Mouse (Mus musculus): ENCODE results near the gene Mapk1ip1l. TPM values are rescaled to one million over a fixed set of nuclear protein-coding genes. Genes with fewer than 3 reads are reported as not detected.

Mapk1ip1l gene
- polyA plus RNA-seq, 1 experiment: 42.8 TPM

GRCm38 (mm10) chr14:47294136-47294535 lies 3.9 kb upstream of the Mapk1ip1l start:
- no peak for TF ChIP-seq MYOD1 (IDR thresholded peaks at IDR 0.05; ENCODE audit: control insufficient read depth, insufficient read length, low read depth)
- TF ChIP-seq CTCF (IDR thresholded peaks at IDR 0.05; ENCODE audit: control insufficient read depth, insufficient read depth, insufficient read length): no peak
- no peak for TF ChIP-seq MYOG (IDR thresholded peaks at IDR 0.05; ENCODE audit: control insufficient read depth, extremely low read depth, insufficient read length)
- no peak for TF ChIP-seq MAX (IDR thresholded peaks at IDR 0.05)
- no peak for TF ChIP-seq CEBPB (IDR thresholded peaks at IDR 0.05; ENCODE audit: low read depth)
- TF ChIP-seq FOSL1 (IDR thresholded peaks at IDR 0.05; ENCODE audit: insufficient read depth, low read length, poor library complexity, severe bottlenecking): no peak
- H3K4me3 ChIP-seq (ENCODE audit: insufficient read depth, poor library complexity, severe bottlenecking): no peak overlapping the region
- H3ac ChIP-seq (ENCODE audit: control insufficient read depth, insufficient read length, low read depth): no peak overlapping the region
- H3K79me3 ChIP-seq (ENCODE audit: low read depth): peaks cover 12% of the 10 kb centered on the region
- H3K27me3 ChIP-seq (ENCODE audit: control insufficient read depth, insufficient read depth, insufficient read length): no peaks in the 10 kb centered on the region
- peaks cover 19% of the 10 kb centered on the region for H3K79me2 ChIP-seq (ENCODE audit: control insufficient read depth, insufficient read depth)
- peaks cover 22% of the 10 kb centered on the region for H3K36me3 ChIP-seq (ENCODE audit: control insufficient read depth, insufficient read depth)

DNA sequence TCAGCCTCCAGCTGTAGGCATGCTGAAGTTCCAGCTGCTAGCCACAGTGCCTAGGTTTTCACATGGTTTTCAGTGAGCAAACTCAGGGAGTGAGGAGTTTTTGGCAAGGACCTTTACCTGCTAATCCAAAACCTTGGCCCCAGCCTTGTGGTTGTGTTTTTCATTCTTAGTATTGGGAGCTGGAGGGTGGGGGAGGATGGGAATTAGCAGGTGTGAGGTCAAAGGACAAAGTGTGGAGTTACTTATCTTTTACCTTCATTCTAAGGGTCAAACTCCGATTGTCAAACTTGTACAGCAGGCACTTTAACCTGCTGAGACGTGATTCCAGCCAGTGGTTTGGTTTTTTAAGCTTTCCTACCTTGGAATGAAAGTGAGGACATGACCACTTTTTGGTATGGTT lies 1.8 kb upstream of the Mapk1ip1l start:
- H3K79me3 ChIP-seq (ENCODE audit: low read depth): peaks cover 31% of the 10 kb centered on the region
- no peak overlapping the region for H3K4me3 ChIP-seq (ENCODE audit: insufficient read depth, poor library complexity, severe bottlenecking)
- no peaks in the 10 kb centered on the region for H3K27me3 ChIP-seq (ENCODE audit: control insufficient read depth, insufficient read depth, insufficient read length)
- no peak for TF ChIP-seq MYOD1 (IDR thresholded peaks at IDR 0.05; ENCODE audit: control insufficient read depth, insufficient read length, low read depth)
- TF ChIP-seq MAX (IDR thresholded peaks at IDR 0.05): no peak
- no peak for TF ChIP-seq MYOG (IDR thresholded peaks at IDR 0.05; ENCODE audit: control insufficient read depth, extremely low read depth, insufficient read length)
- no peak for TF ChIP-seq CTCF (IDR thresholded peaks at IDR 0.05; ENCODE audit: control insufficient read depth, insufficient read depth, insufficient read length)
- no peak for TF ChIP-seq USF1 (IDR thresholded peaks at IDR 0.05; ENCODE audit: low read depth)
- no peak for TF ChIP-seq CEBPB (IDR thresholded peaks at IDR 0.05; ENCODE audit: low read depth)
- no peak for TF ChIP-seq FOSL1 (IDR thresholded peaks at IDR 0.05; ENCODE audit: insufficient read depth, low read length, poor library complexity, severe bottlenecking)
- H3ac ChIP-seq (ENCODE audit: control insufficient read depth, insufficient read length, low read depth): no peak overlapping the region
- H3K36me3 ChIP-seq (ENCODE audit: control insufficient read depth, insufficient read depth): peaks cover 19% of the 10 kb centered on the region
- peaks cover 36% of the 10 kb centered on the region for H3K79me2 ChIP-seq (ENCODE audit: control insufficient read depth, insufficient read depth)

GRCm38 (mm10) chr14:47298408-47298792 lies 334 bp downstream of the Mapk1ip1l start:
- H3K4me3 ChIP-seq (ENCODE audit: insufficient read depth, poor library complexity, severe bottlenecking): peak overlapping the region; percentile 94
- no peak for TF ChIP-seq USF1 (IDR thresholded peaks at IDR 0.05; ENCODE audit: low read depth)
- no peak for TF ChIP-seq MAX (IDR thresholded peaks at IDR 0.05)
- no peak for TF ChIP-seq CEBPB (IDR thresholded peaks at IDR 0.05; ENCODE audit: low read depth)
- no peak for TF ChIP-seq FOSL1 (IDR thresholded peaks at IDR 0.05; ENCODE audit: insufficient read depth, low read length, poor library complexity, severe bottlenecking)
- no peak for TF ChIP-seq CTCF (IDR thresholded peaks at IDR 0.05; ENCODE audit: control insufficient read depth, insufficient read depth, insufficient read length)
- TF ChIP-seq MYOD1 (IDR thresholded peaks at IDR 0.05; ENCODE audit: control insufficient read depth, insufficient read length, low read depth): no peak
- TF ChIP-seq MYOG (IDR thresholded peaks at IDR 0.05; ENCODE audit: control insufficient read depth, extremely low read depth, insufficient read length): no peak
- peaks cover 25% of the 10 kb centered on the region for H3K36me3 ChIP-seq (ENCODE audit: control insufficient read depth, insufficient read depth)
- peaks cover 48% of the 10 kb centered on the region for H3K79me3 ChIP-seq (ENCODE audit: low read depth)
- H3K27me3 ChIP-seq (ENCODE audit: control insufficient read depth, insufficient read depth, insufficient read length): no peaks in the 10 kb centered on the region
- peaks cover 58% of the 10 kb centered on the region for H3K79me2 ChIP-seq (ENCODE audit: control insufficient read depth, insufficient read depth)
- H3ac ChIP-seq (ENCODE audit: control insufficient read depth, insufficient read length, low read depth): peak overlapping the region; percentile 100

- TF ChIP-seq MAX (IDR thresholded peaks at IDR 0.05) (peak; percentile 53), FOSL1 (IDR thresholded peaks at IDR 0.05; ENCODE audit: insufficient read depth, low read length, poor library complexity, severe bottlenecking) (no peak)
- peak overlapping the region; percentile 94 for H3K4me3 ChIP-seq (ENCODE audit: insufficient read depth, poor library complexity, severe bottlenecking)
Measured at GRCm38 (mm10) chr14:47298819-47299261, 774 bp downstream of the Mapk1ip1l start.

GRCm38 (mm10) chr14:47302885-47303680 lies 5.0 kb downstream of the Mapk1ip1l start:
- peaks cover 89% of the 10 kb centered on the region for H3K79me3 ChIP-seq (ENCODE audit: low read depth)
- peaks cover 100% of the 10 kb centered on the region for H3K79me2 ChIP-seq (ENCODE audit: control insufficient read depth, insufficient read depth)
- H3K27me3 ChIP-seq (ENCODE audit: control insufficient read depth, insufficient read depth, insufficient read length): no peaks in the 10 kb centered on the region
- TF ChIP-seq USF1 (IDR thresholded peaks at IDR 0.05; ENCODE audit: low read depth): no peak
- no peak for TF ChIP-seq FOSL1 (IDR thresholded peaks at IDR 0.05; ENCODE audit: insufficient read depth, low read length, poor library complexity, severe bottlenecking)
- no peak for TF ChIP-seq MAX (IDR thresholded peaks at IDR 0.05)
- no peak for TF ChIP-seq MYOD1 (IDR thresholded peaks at IDR 0.05; ENCODE audit: control insufficient read depth, insufficient read length, low read depth)
- no peak for TF ChIP-seq CTCF (IDR thresholded peaks at IDR 0.05; ENCODE audit: control insufficient read depth, insufficient read depth, insufficient read length)
- no peak for TF ChIP-seq MYOG (IDR thresholded peaks at IDR 0.05; ENCODE audit: control insufficient read depth, extremely low read depth, insufficient read length)
- no peak for TF ChIP-seq CEBPB (IDR thresholded peaks at IDR 0.05; ENCODE audit: low read depth)
- H3ac ChIP-seq (ENCODE audit: control insufficient read depth, insufficient read length, low read depth): no peak overlapping the region
- H3K36me3 ChIP-seq (ENCODE audit: control insufficient read depth, insufficient read depth): peaks cover 36% of the 10 kb centered on the region
- H3K4me3 ChIP-seq (ENCODE audit: insufficient read depth, poor library complexity, severe bottlenecking): no peak overlapping the region

More at GRCm38 (mm10) chr14:47298819-47299261, 774 bp downstream of the Mapk1ip1l start:
- Histone ChIP-seq H3ac (ENCODE audit: control insufficient read depth, insufficient read length, low read depth) (peak overlapping the region; percentile 100), H3K27me3 (ENCODE audit: control insufficient read depth, insufficient read depth, insufficient read length) (no peaks in the 10 kb centered on the region), H3K36me3 (ENCODE audit: control insufficient read depth, insufficient read depth) (peaks cover 25% of the 10 kb centered on the region), H3K79me2 (ENCODE audit: control insufficient read depth, insufficient read depth) (peaks cover 62% of the 10 kb centered on the region), H3K79me3 (ENCODE audit: low read depth) (peaks cover 52% of the 10 kb centered on the region)

Data from C2C12 (cell line).